Mouse (Mus musculus) heart, postnatal 4 days (tissue): ENCODE measurements around the gene Slc26a8. TPM values are rescaled to one million over a fixed set of nuclear protein-coding genes. Genes with fewer than 3 reads are reported as not detected.

Experiments used
- DNase-seq: peaks from one replicate; pipeline ENCODE4 v3.0.0; 2021
- total RNA-seq, 2 experiments: library from RNA; stranded (reverse); gene quantifications; 2 replicates each; pipeline ENCODE4 v1.2.3; 2021

The Slc26a8 gene
- total RNA-seq, 2 experiments from 2014 or later, result 0.68 to 1.5 TPM

GRCm38 (mm10) chr17:28698245-28698644, 8.2 kb upstream of the Slc26a8 start:
- DNase-seq, result no peak

DNA sequence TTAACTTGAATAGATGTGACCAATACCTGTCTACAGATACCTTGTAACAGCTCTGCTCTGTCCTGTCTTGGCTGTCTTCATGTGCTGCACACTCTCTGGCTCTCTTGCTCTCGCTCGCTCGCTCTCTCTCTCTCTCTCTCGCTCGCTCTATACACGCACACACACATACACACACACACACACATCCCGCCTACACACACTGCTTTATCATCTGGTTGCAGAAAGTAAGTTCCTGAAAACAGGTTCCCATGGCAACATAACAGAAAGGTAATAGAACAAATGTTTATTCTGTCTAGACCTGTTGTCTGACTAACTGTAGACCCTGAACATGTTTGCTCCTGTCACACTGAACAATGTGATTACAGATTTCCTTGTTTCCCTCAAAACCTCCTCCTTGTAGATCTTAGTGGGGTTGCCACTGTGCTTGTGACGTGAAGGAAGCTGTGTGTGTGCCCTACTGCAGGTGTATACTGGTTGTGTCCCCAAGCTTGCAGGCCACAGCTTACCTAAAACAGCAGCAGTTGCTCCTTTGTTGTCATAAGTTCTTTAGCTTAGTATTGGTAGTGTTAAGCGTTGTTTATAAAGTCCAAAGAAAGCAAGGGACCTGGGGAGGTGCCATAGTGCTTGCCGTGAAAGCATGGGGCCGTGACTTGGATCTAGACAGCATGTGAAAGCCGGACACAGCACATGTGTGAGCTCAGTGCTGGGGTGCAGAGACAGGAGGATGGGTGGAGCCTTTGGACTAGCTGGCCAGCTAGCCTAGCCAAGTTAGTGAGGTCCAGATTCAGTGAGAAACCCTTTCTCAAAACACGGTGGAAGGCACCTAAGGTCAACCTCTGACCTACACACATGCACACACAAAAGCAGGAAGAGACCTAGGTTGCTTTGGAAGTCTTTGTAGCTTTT, 7.5 kb upstream of the Slc26a8 start:
- no peak for DNase-seq

GRCm38 (mm10) chr17:28696641-28697040, 6.6 kb upstream of the Slc26a8 start:
- no peak for DNase-seq

GRCm38 (mm10) chr17:28694832-28695231, 4.8 kb upstream of the Slc26a8 start:
- DNase-seq, result no peak

- DNase-seq, result no peak
Observed at GRCm38 (mm10) chr17:28694078-28694477, 4.0 kb upstream of the Slc26a8 start.

DNA sequence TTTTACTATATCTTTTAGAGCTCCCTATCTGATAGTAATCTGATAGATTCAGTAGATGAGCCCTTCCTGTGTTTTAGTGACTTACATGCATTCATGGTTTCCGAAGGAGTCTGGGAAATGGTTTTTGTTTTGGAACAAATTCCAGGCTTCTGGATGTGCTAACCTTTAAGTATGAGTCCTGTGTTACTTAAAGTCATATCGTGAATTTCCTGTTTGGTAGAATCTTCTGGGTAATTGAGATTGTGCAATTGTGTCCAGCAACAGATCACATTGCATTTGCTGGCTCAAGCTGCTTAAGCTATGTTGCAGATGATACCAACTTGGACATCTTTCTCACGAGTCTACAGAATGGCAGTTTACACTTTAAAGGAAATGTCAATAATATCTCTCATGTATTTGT, 3.1 kb upstream of the Slc26a8 start:
- no peak for DNase-seq

GRCm38 (mm10) chr17:28692341-28692710, 2.3 kb upstream of the Slc26a8 start:
- peak; percentile 48 for DNase-seq

- DNase-seq, result peak; percentile 67
Observed at GRCm38 (mm10) chr17:28691687-28692340, 1.8 kb upstream of the Slc26a8 start.

- DNase-seq, result peak; percentile 100
Observed at GRCm38 (mm10) chr17:28690776-28691686, 998 bp upstream of the Slc26a8 start, which contains the start of gene Mapk14. Mapk14 (plus strand) TSS chr17:28691329.

DNA sequence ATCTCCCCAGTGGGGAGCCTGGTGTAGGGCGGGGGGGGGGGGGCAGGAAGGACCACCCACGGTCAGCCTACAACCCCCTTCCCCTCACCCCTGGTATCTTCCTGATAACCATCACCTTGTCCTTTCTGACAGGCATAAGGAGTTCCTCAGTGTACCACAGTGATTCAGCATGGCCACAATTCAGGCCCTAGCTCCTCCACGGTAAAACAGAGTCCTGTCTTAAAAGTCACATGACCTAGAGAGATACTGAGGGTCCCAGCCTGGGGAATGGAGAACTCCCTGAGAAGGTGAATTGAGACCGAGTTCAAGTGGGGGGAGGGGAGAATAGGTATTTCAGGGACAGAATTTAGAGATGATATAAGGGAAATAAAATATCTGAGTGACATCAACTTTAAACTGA, 2.7 kb downstream of the Slc26a8 start:
- DNase-seq, result no peak

DNA sequence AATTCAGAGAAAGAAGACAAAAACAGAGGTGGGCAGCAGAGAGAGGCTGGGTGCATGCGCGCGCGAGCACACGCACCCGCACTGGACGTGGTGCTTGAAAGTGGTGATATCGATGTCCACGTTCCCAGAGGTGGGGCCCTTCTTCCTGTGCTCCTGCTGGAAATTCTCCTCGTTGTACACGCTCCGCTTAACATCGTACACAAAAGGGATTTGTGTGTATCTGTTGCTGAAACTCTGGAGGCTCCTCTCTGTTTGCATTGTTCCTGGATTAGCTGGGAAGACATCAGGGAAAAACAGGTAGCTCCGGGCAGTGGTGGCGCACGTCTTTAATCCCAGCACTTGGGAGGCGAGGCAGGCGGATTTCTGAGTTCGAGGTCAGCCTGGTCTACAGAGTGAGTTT, 5.4 kb downstream of the Slc26a8 start:
- DNase-seq, result no peak

- no peak for DNase-seq
Observed at GRCm38 (mm10) chr17:28683601-28684000, 6.4 kb downstream of the Slc26a8 start.

DNA sequence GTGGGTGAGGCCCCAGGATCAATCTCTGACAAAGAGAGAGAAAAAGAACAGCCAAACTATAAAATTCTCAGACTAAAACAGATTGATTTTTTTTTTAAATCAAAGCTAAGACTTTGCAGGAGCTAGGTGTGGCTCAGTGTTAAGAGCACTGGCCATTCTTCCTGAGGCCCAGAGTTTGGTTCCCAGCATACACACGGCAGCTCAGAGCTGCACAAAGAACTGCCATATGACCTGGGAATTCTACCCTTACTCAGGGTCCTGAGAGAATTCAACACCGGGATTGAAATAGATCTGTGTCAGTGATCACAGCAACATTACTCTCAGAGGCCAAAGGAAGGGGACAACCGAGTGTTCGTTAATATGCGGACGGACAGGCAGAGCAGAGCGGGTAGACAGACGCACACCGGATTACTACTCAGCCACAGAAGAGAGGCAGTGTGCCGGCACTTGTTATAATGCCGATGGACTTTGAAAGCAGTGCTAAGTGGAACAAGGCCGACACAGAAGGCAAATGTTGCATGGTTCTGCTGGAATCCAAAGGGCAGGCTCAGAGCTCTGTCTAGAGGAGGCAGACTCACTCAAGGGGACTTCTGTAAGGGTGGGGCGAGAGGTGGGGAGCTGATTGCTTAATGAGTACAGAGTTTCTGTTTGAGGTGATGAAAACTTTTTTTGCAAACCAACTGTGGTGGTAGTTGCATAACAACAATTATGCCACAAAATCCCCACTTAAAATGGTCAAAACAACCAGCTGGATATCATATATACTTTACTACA, 7.5 kb downstream of the Slc26a8 start:
- DNase-seq, result no peak

GRCm38 (mm10) chr17:28659564-28659963, 30.5 kb downstream of the Slc26a8 start:
- no peak for DNase-seq

GRCm38 (mm10) chr17:28657936-28658335, 32.1 kb downstream of the Slc26a8 start:
- DNase-seq, result no peak

- DNase-seq, result no peak
Observed at GRCm38 (mm10) chr17:28650268-28650667, 39.8 kb downstream of the Slc26a8 start.

DNA sequence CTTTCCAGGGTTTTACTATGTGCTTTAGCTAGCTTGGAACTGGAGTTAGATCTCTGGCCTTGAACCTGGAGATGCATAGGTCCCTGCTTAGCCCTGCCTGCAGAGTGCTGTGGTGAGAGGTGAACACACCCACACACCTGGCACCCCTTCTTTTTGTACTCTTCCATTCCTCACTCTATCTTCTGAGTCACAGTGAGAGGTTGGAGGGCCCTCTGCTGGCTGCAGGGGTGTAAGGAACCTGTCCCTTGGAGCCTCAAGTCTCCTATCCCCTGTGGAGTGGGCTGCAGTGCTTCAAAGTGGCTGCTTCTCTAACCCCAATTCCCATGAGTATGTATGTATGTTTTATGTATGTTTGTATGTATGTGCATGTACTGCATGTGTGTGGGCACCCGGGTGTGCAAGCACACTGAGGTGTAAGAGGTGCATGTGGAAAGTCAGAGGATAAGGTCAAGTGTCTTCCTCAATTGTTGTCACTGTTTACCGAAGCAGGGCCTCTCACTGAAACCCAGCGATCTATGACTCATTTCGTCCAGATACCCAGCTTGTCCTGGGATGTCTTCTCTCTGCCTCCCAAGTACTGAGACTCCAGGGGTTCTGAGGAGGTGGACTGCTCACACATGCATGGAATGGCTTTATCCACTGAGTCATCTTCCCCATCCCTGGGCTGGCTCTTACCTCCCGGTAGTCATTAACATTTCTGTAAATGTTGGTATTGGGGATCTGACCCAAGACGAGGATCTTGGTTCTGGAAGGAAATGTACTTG, 41.2 kb downstream of the Slc26a8 start:
- DNase-seq, result peak; percentile 53

DNA sequence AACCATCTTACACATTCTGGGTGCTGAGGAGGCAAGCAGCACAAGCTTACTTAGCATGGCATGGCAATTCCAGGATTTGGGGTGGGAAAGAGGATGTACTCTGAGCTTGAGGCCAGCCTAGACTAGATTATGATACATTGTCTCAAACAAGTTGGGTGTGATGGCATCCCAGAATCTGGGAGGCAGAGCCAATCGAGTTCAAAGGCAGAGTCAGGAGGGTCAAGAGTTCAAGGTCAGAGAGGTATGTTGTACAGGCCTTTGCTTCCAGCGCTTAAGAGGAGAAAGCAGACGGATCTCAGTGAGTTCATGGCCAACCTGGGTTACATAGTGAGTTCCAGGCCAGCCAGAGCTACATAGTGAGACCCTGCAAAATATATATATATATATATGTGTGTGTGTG, 43.8 kb downstream of the Slc26a8 start:
- no peak for DNase-seq

DNA sequence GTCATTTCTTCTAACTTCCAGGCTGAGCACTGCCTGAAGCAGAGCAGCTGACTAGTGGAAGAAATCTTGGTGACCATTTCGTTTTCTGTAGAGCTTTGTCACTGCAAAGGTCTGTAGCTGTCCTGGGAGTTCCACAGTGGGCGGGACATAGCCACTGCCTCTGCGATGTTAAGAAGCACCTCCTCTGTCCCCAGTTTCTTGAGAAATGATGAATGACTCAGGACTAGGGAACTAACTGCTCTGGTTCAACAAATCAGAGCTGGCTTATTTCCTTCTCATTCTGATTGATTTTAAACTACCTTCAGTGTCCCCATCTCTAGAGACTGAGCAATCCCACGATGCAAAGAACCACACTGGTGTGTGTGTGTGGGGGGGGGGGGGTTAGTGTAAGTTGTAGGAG, 45.9 kb downstream of the Slc26a8 start:
- no peak for DNase-seq

GRCm38 (mm10) chr17:28643697-28644096, 46.3 kb downstream of the Slc26a8 start:
- DNase-seq, result no peak

DNA sequence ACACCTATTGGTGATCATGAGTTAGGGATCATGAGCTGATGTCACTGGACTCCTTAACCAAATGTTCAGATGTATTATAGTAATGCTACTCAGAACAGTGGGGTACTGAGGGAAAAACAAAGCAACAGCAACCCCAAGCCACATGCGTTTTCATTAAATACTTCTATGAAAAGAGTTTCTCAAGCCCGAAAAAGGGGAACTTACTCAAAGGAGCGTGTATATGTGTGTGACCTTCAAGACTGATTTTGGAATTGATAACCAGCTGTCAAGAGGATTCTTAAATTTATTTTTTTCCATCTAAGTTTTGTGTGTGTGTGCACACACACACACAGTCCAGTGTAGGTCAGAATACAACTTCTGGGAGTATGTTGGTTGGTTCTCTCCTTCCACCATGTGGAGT, 49.9 kb downstream of the Slc26a8 start:
- DNase-seq, result no peak
